Mouse (Mus musculus): ENCODE measurements around the gene Nt5dc2.

DNA sequence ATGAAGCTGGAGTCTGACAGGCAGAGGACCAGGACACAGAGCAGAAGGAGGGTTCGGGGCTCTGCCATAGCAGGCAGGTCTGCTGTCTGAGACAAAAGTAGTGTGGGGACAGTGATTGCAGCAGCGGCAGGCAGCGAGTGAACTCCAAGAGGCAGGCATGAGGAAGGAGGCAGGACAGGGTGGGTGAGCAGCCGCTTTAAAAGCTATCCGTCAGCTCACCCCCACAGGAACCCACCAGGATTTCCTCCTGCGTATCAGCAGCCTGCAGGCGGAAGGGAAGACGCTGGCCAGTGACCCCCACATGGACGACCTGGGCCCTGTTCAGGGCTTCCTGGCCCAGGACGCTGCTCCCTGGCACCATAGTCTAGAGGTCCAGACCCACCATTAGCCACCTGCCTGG lies 37.6 kb downstream of the Nt5dc2 start, which contains the start of gene Stab1:
- TF ChIP-seq ZNF384 (IDR thresholded peaks at IDR 0.05; ENCODE audit: low read depth, low read length) (no peak), CHD2 (IDR thresholded peaks at IDR 0.05; ENCODE audit: low read depth, low read length) (no peak), HCFC1 (IDR thresholded peaks at IDR 0.05; ENCODE audit: borderline replicate concordance, insufficient read depth, low read length) (no peak), MAFK (IDR thresholded peaks at IDR 0.05; ENCODE audit: insufficient read depth, low read depth, low read length) (no peak)
